Mouse (Mus musculus) embryonic facial prominence, embryonic 12.5 days (tissue): ENCODE data around the gene Slc16a13. TPM values are rescaled to one million over a fixed set of nuclear protein-coding genes. Genes with fewer than 3 reads are reported as not detected.

ENCODE experiments used
- ATAC-seq: fragments of 200-750 bp; cut with Nextera tagmentation; 2 replicates; pipeline ENCODE4 v1.8.0; 2017; ENCODE audit not compliant: insufficient number of reproducible peaks, insufficient read depth, low FRiP score, low TSS enrichment
- H3K27ac ChIP-seq: fragments of 300-500 bp; sonication (generic); 2 replicates; pipeline ENCODE4 v1.5.1; 2016; ENCODE audit warnings: mild to moderate bottlenecking
- H3K27me3 ChIP-seq: fragments of 300-500 bp; sonication (generic); 2 replicates; pipeline ENCODE4 v1.6.1; 2016; ENCODE audit warnings: mild to moderate bottlenecking, moderate library complexity
- H3K36me3 ChIP-seq: fragments of 300-500 bp; sonication (generic); 2 replicates; pipeline ENCODE4 v1.6.1; 2016; ENCODE audit warnings: mild to moderate bottlenecking
- H3K4me1 ChIP-seq: fragments of 300-500 bp; sonication (generic); 2 replicates; pipeline ENCODE4 v1.6.1; 2016
- H3K4me2 ChIP-seq: fragments of 300-500 bp; sonication (generic); replicated peaks from 2 replicates; pipeline ENCODE4 v1.6.1; 2016; ENCODE audit warnings: mild to moderate bottlenecking, moderate library complexity
- H3K4me3 ChIP-seq: fragments of 300-500 bp; sonication (generic); 2 replicates; pipeline ENCODE4 v1.5.1; 2016; ENCODE audit warnings: mild to moderate bottlenecking
- H3K9ac ChIP-seq: fragments of 300-500 bp; sonication (generic); 2 replicates; pipeline ENCODE4 v1.6.1; 2016; ENCODE audit warnings: mild to moderate bottlenecking, moderate library complexity
- H3K9me3 ChIP-seq: fragments of 300-500 bp; sonication (generic); 2 replicates; pipeline ENCODE4 v1.6.1; 2016; ENCODE audit warnings: mild to moderate bottlenecking, moderate library complexity
- WGBS: fragments of 180-500 bp; shearing (Covaris S2); methylation state at CpG from one replicate; pipeline ENCODE4 v1.1.7; 2016; 5-methylcytosine and 5-hydroxymethylcytosine counted together
- polyA plus RNA-seq: library from polyadenylated mRNA; unstranded; fragments of >200 nt; fragmentation: Nextera tagmentation; extraction: Ambion mirVana; gene quantifications from 2 replicates; pipeline ENCODE4 v1.2.1, GENCODE M21; 2016

Gene Slc16a13
- polyA plus RNA-seq, result 12.8 and 13.3 TPM in 2 replicates

GRCm38 (mm10) chr11:70220731-70221602 is at the start of gene Slc16a13:
TSS of gene Slc16a13 (minus strand) at chr11:70221064.
- peak within 1 kb of the TSS; percentile 67 for H3K9ac ChIP-seq
- ATAC-seq, result peak; percentile 85
- H3K4me1 ChIP-seq, result peaks cover 22% of the 10 kb centered on the region; the same call in 1 of the 2 replicates
- peak within 1 kb of the TSS; percentile 46 for H3K4me3 ChIP-seq
- H3K27ac ChIP-seq, result peak within 1 kb of the TSS; percentile 65
- H3K27me3 ChIP-seq, result peaks cover 62% of the 10 kb centered on the region
- under 1% methylated on average over 28 of the region's 28 CpGs for WGBS
- H3K36me3 ChIP-seq, result peaks cover 6% of the 10 kb centered on the region; the same call in 1 of the 2 replicates
- peak within 1 kb of the TSS; percentile 65 for H3K4me2 ChIP-seq
- H3K9me3 ChIP-seq, result no peaks in the 10 kb centered on the region

- H3K9ac ChIP-seq, result no peak overlapping the region
- ATAC-seq, result no peak
- no peak overlapping the region for H3K27ac ChIP-seq
- 97% methylated on average over 1 of the region's 1 CpGs for WGBS
- no peaks in the 10 kb centered on the region for H3K27me3 ChIP-seq
- H3K9me3 ChIP-seq, result no peaks in the 10 kb centered on the region
- H3K4me1 ChIP-seq, result no peaks in the 10 kb centered on the region
- H3K36me3 ChIP-seq, result no peaks in the 10 kb centered on the region
- H3K4me3 ChIP-seq, result no peak overlapping the region
- no peak overlapping the region for H3K4me2 ChIP-seq
These were observed 45.5 kb upstream of the Slc16a13 start for GRCm38 (mm10) chr11:70266405-70266804.

- no peak overlapping the region for H3K9ac ChIP-seq
- no peak overlapping the region for H3K4me3 ChIP-seq
- no peak overlapping the region for H3K4me2 ChIP-seq
- H3K9me3 ChIP-seq, result no peaks in the 10 kb centered on the region
- H3K27ac ChIP-seq, result no peak overlapping the region
- 64% methylated on average over 4 of the region's 4 CpGs for WGBS
- no peaks in the 10 kb centered on the region for H3K4me1 ChIP-seq
- ATAC-seq, result no peak
- no peaks in the 10 kb centered on the region for H3K36me3 ChIP-seq
- H3K27me3 ChIP-seq, result no peaks in the 10 kb centered on the region
These were observed 45.0 kb upstream of the Slc16a13 start for GRCm38 (mm10) chr11:70265819-70266218.

- Histone ChIP-seq H3K4me1 (no peaks in the 10 kb centered on the region), H3K9ac (no peak overlapping the region), H3K27me3 (no peaks in the 10 kb centered on the region), H3K27ac (no peak overlapping the region), H3K36me3 (no peaks in the 10 kb centered on the region), H3K4me3 (no peak overlapping the region), H3K9me3 (no peaks in the 10 kb centered on the region), H3K4me2 (no peak overlapping the region)
- no peak for ATAC-seq
- WGBS, result 51% methylated on average over 3 of the region's 3 CpGs
These were observed 44.4 kb upstream of the Slc16a13 start for GRCm38 (mm10) chr11:70265252-70265651.

- WGBS, result 93% methylated on average over 4 of the region's 4 CpGs
- no peak for ATAC-seq
These were observed 38.2 kb upstream of the Slc16a13 start for GRCm38 (mm10) chr11:70259035-70259434.

GRCm38 (mm10) chr11:70254931-70255531 is 34.2 kb upstream of the Slc16a13 start, which contains the start of gene Alox12:
TSS of gene Alox12 (minus strand) at chr11:70255353.
- H3K4me1 ChIP-seq, result peaks cover 4% of the 10 kb centered on the region; the same call in 1 of the 2 replicates
- H3K4me2 ChIP-seq, result peak within 1 kb of the TSS; percentile 51
- peak within 1 kb of the TSS; percentile 25 for H3K4me3 ChIP-seq
- WGBS, result 1% methylated on average over 25 of the region's 25 CpGs
- no peaks in the 10 kb centered on the region for H3K36me3 ChIP-seq
- H3K27ac ChIP-seq, result no peak within 1 kb of the TSS
- no peak for ATAC-seq
- H3K27me3 ChIP-seq, result peaks cover 57% of the 10 kb centered on the region
- peak within 1 kb of the TSS; percentile 42; the same call in 1 of the 2 replicates for H3K9ac ChIP-seq
- H3K9me3 ChIP-seq, result no peaks in the 10 kb centered on the region

More at GRCm38 (mm10) chr11:70259035-70259434, 38.2 kb upstream of the Slc16a13 start:
- no peak overlapping the region for H3K4me2 ChIP-seq
- no peaks in the 10 kb centered on the region for H3K36me3 ChIP-seq
- H3K9ac ChIP-seq, result no peak overlapping the region
- H3K27me3 ChIP-seq, result peaks cover 26% of the 10 kb centered on the region
- no peak overlapping the region for H3K4me3 ChIP-seq
- peaks cover 4% of the 10 kb centered on the region; the same call in 1 of the 2 replicates for H3K4me1 ChIP-seq
- no peak overlapping the region for H3K27ac ChIP-seq
- no peaks in the 10 kb centered on the region for H3K9me3 ChIP-seq

- H3K9ac ChIP-seq, result peak overlapping the region; percentile 30; the same call in 1 of the 2 replicates
These were observed 33.5 kb upstream of the Slc16a13 start for GRCm38 (mm10) chr11:70254337-70254736.

GRCm38 (mm10) chr11:70251853-70252252 is 31.0 kb upstream of the Slc16a13 start:
- no peak for ATAC-seq
- 77% methylated on average over 8 of the region's 8 CpGs for WGBS
- Histone ChIP-seq H3K36me3 (no peaks in the 10 kb centered on the region), H3K9me3 (no peaks in the 10 kb centered on the region), H3K27ac (no peak overlapping the region), H3K4me1 (peaks cover 4% of the 10 kb centered on the region; the same call in 1 of the 2 replicates), H3K9ac (no peak overlapping the region), H3K4me2 (no peak overlapping the region), H3K4me3 (no peak overlapping the region), H3K27me3 (peaks cover 61% of the 10 kb centered on the region)

More at GRCm38 (mm10) chr11:70254337-70254736, 33.5 kb upstream of the Slc16a13 start:
- Histone ChIP-seq H3K4me1 (peaks cover 4% of the 10 kb centered on the region; the same call in 1 of the 2 replicates), H3K36me3 (no peaks in the 10 kb centered on the region), H3K27me3 (peaks cover 57% of the 10 kb centered on the region), H3K4me3 (peak overlapping the region; percentile 25), H3K4me2 (peak overlapping the region; percentile 51), H3K27ac (no peak overlapping the region), H3K9me3 (no peaks in the 10 kb centered on the region)
- no peak for ATAC-seq
- 3% methylated on average over 18 of the region's 18 CpGs for WGBS

- Histone ChIP-seq H3K27ac (no peak overlapping the region), H3K27me3 (peaks cover 46% of the 10 kb centered on the region), H3K4me3 (no peak overlapping the region), H3K4me2 (no peak overlapping the region), H3K9me3 (no peaks in the 10 kb centered on the region), H3K4me1 (peaks cover under 1% of the 10 kb centered on the region; the same call in 1 of the 2 replicates), H3K9ac (no peak overlapping the region), H3K36me3 (no peaks in the 10 kb centered on the region)
- WGBS, result 70% methylated on average over 11 of the region's 11 CpGs
- no peak for ATAC-seq
These were observed 29.3 kb upstream of the Slc16a13 start for GRCm38 (mm10) chr11:70250150-70250549.

- no peak overlapping the region for H3K9ac ChIP-seq
- H3K27me3 ChIP-seq, result peaks cover 17% of the 10 kb centered on the region
- no peaks in the 10 kb centered on the region for H3K36me3 ChIP-seq
- no peak for ATAC-seq
- WGBS, result 46% methylated on average over 9 of the region's 9 CpGs
- no peaks in the 10 kb centered on the region for H3K9me3 ChIP-seq
- H3K27ac ChIP-seq, result no peak overlapping the region
- no peaks in the 10 kb centered on the region for H3K4me1 ChIP-seq
- no peak overlapping the region for H3K4me2 ChIP-seq
- H3K4me3 ChIP-seq, result no peak overlapping the region
These were observed 26.4 kb upstream of the Slc16a13 start for GRCm38 (mm10) chr11:70247136-70247845.

- no peak overlapping the region for H3K27ac ChIP-seq
- H3K9ac ChIP-seq, result no peak overlapping the region
- no peaks in the 10 kb centered on the region for H3K27me3 ChIP-seq
- H3K4me3 ChIP-seq, result no peak overlapping the region
- no peaks in the 10 kb centered on the region for H3K36me3 ChIP-seq
- peaks cover 16% of the 10 kb centered on the region for H3K4me1 ChIP-seq
- H3K9me3 ChIP-seq, result no peaks in the 10 kb centered on the region
- H3K4me2 ChIP-seq, result no peak overlapping the region
- no peak for ATAC-seq
- 66% methylated on average over 11 of the region's 11 CpGs for WGBS
These were observed 21.7 kb upstream of the Slc16a13 start for GRCm38 (mm10) chr11:70242591-70242990.
